Mouse (Mus musculus) stomach, embryonic 15.5 days (tissue): Measurements from ENCODE around the gene Usp5. TPM values are rescaled to one million over a fixed set of nuclear protein-coding genes. Genes with fewer than 3 reads are reported as not detected.
"Not testable (repeated sequence)": the region's sequence is repeated elsewhere in the genome, so short reads cannot be mapped to it uniquely, and the experiment has no call there.

Experiments used
- ATAC-seq: fragments of 200-750 bp; cut with Nextera tagmentation; 2 replicates; pipeline ENCODE4 v1.8.0; 2017; ENCODE audit warnings: low read depth, moderate number of reproducible peaks, moderate TSS enrichment; ENCODE audit not compliant: insufficient read depth, low FRiP score
- H3K27ac ChIP-seq: fragments of 300-500 bp; sonication (generic); 2 replicates; pipeline ENCODE4 v1.5.1; 2015; ENCODE audit warnings: mild to moderate bottlenecking, inconsistent platforms
- H3K27me3 ChIP-seq: fragments of 300-500 bp; sonication (generic); replicated peaks from 2 replicates; pipeline ENCODE4 v1.6.1; 2015; ENCODE audit warnings: inconsistent platforms
- H3K36me3 ChIP-seq: fragments of 300-500 bp; sonication (generic); 2 replicates; pipeline ENCODE4 v1.6.1; 2015; ENCODE audit warnings: inconsistent platforms
- H3K4me1 ChIP-seq: fragments of 300-500 bp; sonication (generic); 2 replicates; pipeline ENCODE4 v1.6.1; 2015; ENCODE audit warnings: inconsistent platforms
- H3K4me2 ChIP-seq: fragments of 300-500 bp; sonication (generic); 2 replicates; pipeline ENCODE4 v1.6.1; 2015; ENCODE audit warnings: mild to moderate bottlenecking, inconsistent platforms
- H3K4me3 ChIP-seq: fragments of 300-500 bp; sonication (generic); replicated peaks from 2 replicates; pipeline ENCODE4 v1.5.1; 2015; ENCODE audit warnings: inconsistent platforms
- H3K9ac ChIP-seq: fragments of 300-500 bp; sonication (generic); 2 replicates; pipeline ENCODE4 v1.6.1; 2015; ENCODE audit warnings: inconsistent platforms
- H3K9me3 ChIP-seq: fragments of 300-500 bp; sonication (generic); 2 replicates; pipeline ENCODE4 v1.6.1; 2016; ENCODE audit warnings: inconsistent platforms
- WGBS: fragments of 180-500 bp; shearing (Covaris S2); methylation state at CpG from one replicate; pipeline ENCODE4 v1.1.7; 2015; 5-methylcytosine and 5-hydroxymethylcytosine counted together
- polyA plus RNA-seq: library from polyadenylated mRNA; unstranded; fragments of >200 nt; fragmentation: Nextera tagmentation; extraction: Ambion mirVana; gene quantifications from 2 replicates; pipeline ENCODE4 v1.2.1, GENCODE M21; 2015

The Usp5 gene
- polyA plus RNA-seq, 1 experiment from 2014 or later: 116 TPM

DNA sequence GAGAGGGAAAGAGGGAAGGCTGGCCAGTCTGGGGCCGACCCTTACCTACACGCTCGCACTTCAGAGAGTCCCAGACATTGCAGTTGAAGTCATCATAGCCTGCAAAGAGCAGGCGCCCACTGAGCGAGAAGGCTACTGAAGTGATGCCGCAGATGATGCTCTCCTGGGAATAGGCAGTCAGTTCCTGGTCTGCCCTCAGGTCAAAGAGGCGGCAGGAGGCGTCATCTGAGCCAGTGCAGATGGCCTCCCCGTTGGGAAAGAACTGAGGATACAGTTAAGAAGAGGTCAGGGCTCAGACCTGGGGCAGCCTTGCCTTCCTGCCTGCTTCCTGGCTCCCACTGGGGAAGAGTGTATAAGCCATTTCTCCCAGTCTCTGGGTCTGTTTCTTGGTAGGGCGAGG, 6.2 kb upstream of the Usp5 start:
- no peak overlapping the region for H3K4me3 ChIP-seq
- no peak overlapping the region for H3K27ac ChIP-seq
- ATAC-seq: no peak
- H3K27me3 ChIP-seq: no peaks in the 10 kb centered on the region
- WGBS: 71% methylated on average over 10 of the region's 10 CpGs
- no peaks in the 10 kb centered on the region for H3K9me3 ChIP-seq
- 0 out of 2 replicates have a peak, but pooled peaks cover 15% of the 10 kb centered on the region for H3K36me3 ChIP-seq
- peaks cover 21% of the 10 kb centered on the region for H3K4me1 ChIP-seq
- no peak overlapping the region for H3K4me2 ChIP-seq
- H3K9ac ChIP-seq: no peak overlapping the region

DNA sequence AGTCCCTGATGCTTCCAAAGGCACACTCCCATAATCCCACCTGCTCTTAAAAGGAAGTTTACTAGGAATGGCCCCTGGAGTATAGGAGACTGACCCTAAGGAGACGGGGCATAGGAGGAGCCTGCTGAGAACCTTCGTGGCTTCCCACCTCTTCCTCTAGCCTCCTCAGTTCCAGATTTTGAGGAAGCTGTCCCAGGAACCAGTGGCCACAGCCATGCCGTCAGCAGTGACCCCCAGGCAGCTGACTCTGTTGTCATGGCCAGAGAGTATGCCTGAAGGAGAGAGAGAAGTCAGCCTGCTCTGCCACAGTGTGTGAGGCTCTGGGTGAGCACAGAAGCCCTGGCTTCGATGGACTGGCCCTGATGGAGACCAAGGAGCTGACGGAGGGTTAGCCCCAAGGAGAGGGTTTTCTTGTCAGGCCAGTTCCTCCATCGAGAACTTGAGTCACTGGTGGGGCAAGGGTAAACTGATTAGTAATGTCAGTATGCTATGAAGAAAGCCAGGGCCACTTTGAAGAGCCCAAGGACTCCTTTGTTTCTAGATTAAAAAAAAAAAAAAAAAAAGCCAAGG, 5.3 kb upstream of the Usp5 start:
- H3K9ac ChIP-seq: no peak overlapping the region
- no peak for ATAC-seq
- H3K9me3 ChIP-seq: no peaks in the 10 kb centered on the region
- H3K4me2 ChIP-seq: no peak overlapping the region
- no peak overlapping the region for H3K4me3 ChIP-seq
- H3K27me3 ChIP-seq: no peaks in the 10 kb centered on the region
- peak overlapping the region; percentile 51; the same call in 1 of the 2 replicates for H3K27ac ChIP-seq
- 0 out of 2 replicates have a peak, but pooled peaks cover 15% of the 10 kb centered on the region for H3K36me3 ChIP-seq
- 76% methylated on average over 6 of the region's 6 CpGs for WGBS
- H3K4me1 ChIP-seq: peaks cover 17% of the 10 kb centered on the region

DNA sequence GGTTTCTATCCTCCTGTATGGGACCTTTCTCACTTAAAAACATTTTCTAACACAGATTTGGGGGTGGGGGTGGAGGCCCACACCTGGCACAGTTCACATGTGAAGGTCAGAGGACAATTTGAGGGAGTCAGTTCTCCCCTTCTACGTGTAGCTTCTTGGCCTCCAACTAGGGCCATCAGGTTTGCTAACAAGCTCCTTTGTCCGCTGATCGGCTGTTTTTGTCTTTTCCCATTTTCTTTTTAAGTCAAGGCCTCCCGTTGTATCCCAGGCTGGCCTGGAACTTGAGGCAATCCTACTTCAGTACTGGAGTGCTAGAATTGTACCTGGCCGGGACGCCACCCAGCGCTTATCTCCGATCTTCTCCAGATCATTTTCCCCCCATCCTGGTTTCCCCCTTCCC, 2.4 kb upstream of the Usp5 start:
- H3K27me3 ChIP-seq: no peaks in the 10 kb centered on the region
- no peak overlapping the region for H3K9ac ChIP-seq
- peaks cover 15% of the 10 kb centered on the region; the same call in 1 of the 2 replicates for H3K4me1 ChIP-seq
- no peak overlapping the region for H3K27ac ChIP-seq
- no peaks in the 10 kb centered on the region for H3K9me3 ChIP-seq
- no peak overlapping the region for H3K4me2 ChIP-seq
- WGBS: 93% methylated on average over 8 of the region's 8 CpGs
- 0 out of 2 replicates have a peak, but pooled peaks cover 15% of the 10 kb centered on the region for H3K36me3 ChIP-seq
- H3K4me3 ChIP-seq: no peak overlapping the region
- no peak for ATAC-seq

DNA sequence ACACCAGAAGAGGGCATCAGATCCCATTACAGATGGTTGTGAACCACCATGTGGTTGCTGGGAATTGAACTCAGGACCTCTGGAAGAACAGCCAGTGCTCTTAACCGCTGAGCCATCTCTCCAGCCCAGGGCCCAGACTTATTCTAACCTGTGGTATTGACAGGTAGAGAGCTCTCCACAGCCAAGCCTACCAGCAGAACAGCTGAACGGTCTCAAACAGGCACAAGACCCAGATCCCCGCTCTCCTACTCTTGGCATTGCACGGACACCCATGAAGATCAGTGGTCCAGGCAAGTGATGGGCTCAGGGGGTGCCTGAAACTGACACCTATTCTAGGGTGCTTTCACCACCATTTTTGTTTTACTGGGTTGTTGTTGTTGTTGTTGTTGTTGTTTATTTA, 1.9 kb upstream of the Usp5 start:
- H3K4me2 ChIP-seq: peak overlapping the region; percentile 78
- 92% methylated on average over 4 of the region's 4 CpGs for WGBS
- H3K36me3 ChIP-seq: 0 out of 2 replicates have a peak, but pooled peaks cover 15% of the 10 kb centered on the region
- H3K4me3 ChIP-seq: peak overlapping the region; percentile 79
- H3K4me1 ChIP-seq: peaks cover 15% of the 10 kb centered on the region; the same call in 1 of the 2 replicates
- not testable (repeated sequence) for H3K27ac ChIP-seq, ATAC-seq, H3K9me3 ChIP-seq, H3K27me3 ChIP-seq, H3K9ac ChIP-seq

DNA sequence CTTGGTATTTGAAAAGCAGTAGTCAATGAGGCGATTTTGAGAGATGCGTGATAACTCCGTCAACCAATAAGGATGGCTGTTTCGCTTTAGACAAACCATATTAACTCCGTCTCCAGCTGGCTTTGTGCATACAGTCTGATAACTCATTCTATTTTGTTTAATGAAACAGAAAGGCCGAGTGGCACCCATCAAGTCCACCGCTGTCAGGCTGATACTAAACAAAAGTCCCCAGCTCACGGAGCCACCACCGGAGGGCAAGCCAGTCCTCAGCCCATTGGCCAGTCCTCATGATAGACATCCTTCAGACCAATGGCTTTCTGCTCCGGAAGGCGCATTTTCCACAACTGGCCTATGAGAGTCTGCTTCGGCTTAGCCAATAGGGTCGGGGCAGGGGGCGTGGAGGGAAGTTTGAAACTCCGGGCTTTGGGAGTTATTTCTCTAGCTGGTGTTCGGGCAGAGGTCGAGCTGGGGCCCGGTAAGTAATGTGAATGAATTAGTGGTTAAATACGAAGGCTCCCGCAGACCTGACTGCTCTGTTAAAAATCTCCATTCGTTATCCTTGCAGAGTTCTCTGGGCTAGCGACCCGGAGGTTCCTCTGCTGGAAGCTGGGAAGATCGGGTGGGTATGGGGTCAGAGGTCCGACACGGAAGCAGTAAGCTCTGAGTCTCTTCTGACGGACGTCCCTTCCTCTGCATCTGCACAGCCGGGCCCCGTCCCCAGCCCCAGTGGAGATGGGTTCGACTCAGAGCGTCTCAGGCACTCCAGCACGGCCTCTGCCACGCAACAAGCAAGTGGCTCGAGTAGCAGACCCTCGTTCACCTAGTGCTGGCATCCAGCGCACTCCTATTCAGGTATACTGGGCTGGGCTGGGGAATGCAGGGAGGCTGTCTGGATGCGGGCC, 766 bp upstream of the Usp5 start:
- under 1% methylated on average over 38 of the region's 38 CpGs for WGBS
- peak overlapping the region; percentile 78 for H3K4me2 ChIP-seq
- peak overlapping the region; percentile 52 for H3K9ac ChIP-seq
- no peaks in the 10 kb centered on the region for H3K9me3 ChIP-seq
- H3K4me1 ChIP-seq: peaks cover 15% of the 10 kb centered on the region; the same call in 1 of the 2 replicates
- peak overlapping the region; percentile 79 for H3K4me3 ChIP-seq
- H3K36me3 ChIP-seq: peaks cover 24% of the 10 kb centered on the region
- peak; percentile 85 for ATAC-seq
- H3K27ac ChIP-seq: peak overlapping the region; percentile 94
- H3K27me3 ChIP-seq: no peaks in the 10 kb centered on the region

DNA sequence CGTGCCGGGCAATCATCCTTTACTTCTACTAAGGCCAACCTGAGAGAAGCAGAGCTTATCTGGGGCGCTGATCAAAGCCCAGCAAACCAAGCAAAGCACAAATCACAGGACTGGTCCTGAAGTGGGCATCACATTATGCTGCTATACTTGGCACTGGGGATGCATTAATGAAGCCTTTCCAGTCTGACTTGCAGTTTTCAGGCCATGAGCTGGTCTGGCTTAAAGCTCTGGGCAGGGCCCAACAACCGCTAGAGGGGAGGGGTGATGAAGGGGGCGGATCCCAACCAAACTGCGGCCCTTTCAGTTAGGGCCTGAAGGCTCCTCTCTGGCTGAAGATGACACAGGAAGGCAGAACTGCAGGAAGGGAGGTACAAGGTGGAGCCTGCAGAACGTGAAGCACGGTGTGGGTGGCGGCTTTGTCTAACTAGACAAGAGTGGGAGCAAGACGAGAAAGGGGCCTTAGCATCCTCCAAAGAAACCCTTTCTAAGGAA, 1.1 kb downstream of the Usp5 start:
- Histone ChIP-seq H3K27ac (peak overlapping the region; percentile 56; the same call in 1 of the 2 replicates), H3K36me3 (peaks cover 25% of the 10 kb centered on the region), H3K9ac (peak overlapping the region; percentile 25), H3K9me3 (no peaks in the 10 kb centered on the region), H3K4me1 (peaks cover 15% of the 10 kb centered on the region; the same call in 1 of the 2 replicates), H3K4me2 (peak overlapping the region; percentile 71), H3K4me3 (peak overlapping the region; percentile 79), H3K27me3 (no peaks in the 10 kb centered on the region)
- ATAC-seq: no peak
- 19% methylated on average over 10 of the region's 10 CpGs for WGBS

DNA sequence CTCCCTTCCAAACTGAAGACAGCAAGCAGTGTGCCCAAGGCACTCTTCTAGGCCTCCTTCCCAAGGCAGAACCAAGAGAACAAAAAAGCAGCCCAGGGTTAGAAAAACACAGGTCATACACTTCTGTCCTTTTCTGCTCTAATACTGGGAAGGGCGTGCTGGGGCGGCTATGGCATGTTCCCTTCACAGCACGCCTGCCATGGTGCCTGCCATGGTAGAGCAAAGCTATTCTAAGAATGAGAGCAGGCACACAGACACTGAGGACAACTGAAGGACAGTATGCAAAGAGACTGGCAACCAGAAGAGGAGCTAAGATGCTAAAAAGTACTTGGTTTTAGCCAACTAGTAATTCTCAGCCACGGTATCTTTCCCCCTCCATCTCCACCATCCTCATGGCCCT, 7.2 kb downstream of the Usp5 start:
- Histone ChIP-seq H3K4me1 (no peaks in the 10 kb centered on the region), H3K36me3 (peaks cover 68% of the 10 kb centered on the region), H3K9me3 (no peaks in the 10 kb centered on the region), H3K4me2 (no peak overlapping the region), H3K27ac (no peak overlapping the region), H3K9ac (no peak overlapping the region), H3K4me3 (no peak overlapping the region), H3K27me3 (no peaks in the 10 kb centered on the region)
- 92% methylated on average over 4 of the region's 4 CpGs for WGBS
- no peak for ATAC-seq

DNA sequence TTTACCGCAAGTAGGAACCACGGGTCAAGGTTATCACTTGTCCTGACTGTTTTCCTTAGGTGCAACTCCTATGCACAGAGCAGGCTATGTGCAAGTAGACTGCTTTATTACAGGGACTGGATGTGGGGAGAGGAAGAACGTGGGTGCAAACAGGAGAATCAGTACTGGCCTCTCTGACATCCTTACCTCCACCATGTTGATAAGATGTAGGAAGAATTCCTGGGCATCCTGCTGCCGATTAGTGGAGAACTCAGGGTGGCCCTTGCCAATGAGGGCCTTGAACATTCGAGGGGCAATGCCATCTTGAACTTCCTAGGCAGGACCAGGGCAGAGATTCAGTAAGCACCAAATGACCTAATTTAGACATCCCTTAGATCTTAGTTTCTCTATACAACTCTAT, 8.4 kb downstream of the Usp5 start:
- Histone ChIP-seq H3K9ac (no peak overlapping the region), H3K36me3 (peaks cover 72% of the 10 kb centered on the region), H3K27me3 (no peaks in the 10 kb centered on the region), H3K4me3 (no peak overlapping the region), H3K4me1 (no peaks in the 10 kb centered on the region), H3K4me2 (no peak overlapping the region), H3K9me3 (no peaks in the 10 kb centered on the region), H3K27ac (no peak overlapping the region)
- WGBS: 90% methylated on average over 5 of the region's 5 CpGs
- ATAC-seq: no peak

DNA sequence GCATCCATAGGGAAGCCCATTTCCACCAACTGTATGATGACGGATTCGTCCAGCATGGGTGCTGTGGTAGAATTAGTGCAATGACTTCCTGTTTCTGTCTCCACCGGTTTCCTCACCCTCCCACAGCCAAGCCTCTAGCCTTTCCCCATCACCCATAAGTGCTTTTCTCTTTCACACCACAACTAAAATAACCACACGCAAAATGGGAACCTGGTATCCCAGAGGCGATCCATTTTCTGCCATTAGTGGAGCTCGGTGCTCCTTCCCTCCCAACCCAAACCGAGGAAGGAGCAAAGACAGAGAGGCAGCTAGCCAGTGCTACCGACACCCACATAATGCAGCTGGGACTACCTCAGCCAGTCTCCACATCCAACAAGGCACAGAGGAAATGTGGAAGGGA, 11.3 kb downstream of the Usp5 start:
- no peaks in the 10 kb centered on the region for H3K27me3 ChIP-seq
- no peak overlapping the region for H3K4me3 ChIP-seq
- H3K36me3 ChIP-seq: peaks cover 53% of the 10 kb centered on the region
- H3K27ac ChIP-seq: no peak overlapping the region
- H3K9me3 ChIP-seq: no peaks in the 10 kb centered on the region
- no peak overlapping the region for H3K9ac ChIP-seq
- WGBS: 85% methylated on average over 8 of the region's 8 CpGs
- no peak overlapping the region for H3K4me2 ChIP-seq
- no peak for ATAC-seq
- peaks cover 9% of the 10 kb centered on the region for H3K4me1 ChIP-seq

DNA sequence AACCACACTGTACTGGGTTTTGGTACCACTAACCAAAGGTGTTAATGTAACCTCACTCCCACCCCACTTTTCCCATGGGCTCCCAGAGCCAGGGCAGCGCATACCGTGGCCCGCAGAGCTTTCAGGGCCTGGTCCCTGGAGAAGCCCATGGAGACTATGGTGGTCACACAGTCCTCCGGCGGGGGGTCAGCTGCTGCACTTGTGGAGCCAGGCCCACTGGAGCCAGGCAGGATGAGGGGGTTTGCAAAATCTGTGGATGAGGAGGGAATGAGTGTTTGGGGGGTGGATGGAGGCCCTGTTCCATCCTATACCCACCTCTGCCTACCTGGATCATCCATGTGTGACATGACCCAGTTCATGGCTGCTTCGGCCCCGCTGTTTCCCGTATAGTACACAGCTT, 11.7 kb downstream of the Usp5 start:
- Histone ChIP-seq H3K36me3 (peaks cover 53% of the 10 kb centered on the region), H3K9me3 (no peaks in the 10 kb centered on the region), H3K27me3 (no peaks in the 10 kb centered on the region), H3K4me3 (no peak overlapping the region), H3K9ac (no peak overlapping the region), H3K4me2 (no peak overlapping the region), H3K4me1 (peaks cover 12% of the 10 kb centered on the region), H3K27ac (no peak overlapping the region)
- no peak for ATAC-seq
- WGBS: 97% methylated on average over 8 of the region's 8 CpGs

DNA sequence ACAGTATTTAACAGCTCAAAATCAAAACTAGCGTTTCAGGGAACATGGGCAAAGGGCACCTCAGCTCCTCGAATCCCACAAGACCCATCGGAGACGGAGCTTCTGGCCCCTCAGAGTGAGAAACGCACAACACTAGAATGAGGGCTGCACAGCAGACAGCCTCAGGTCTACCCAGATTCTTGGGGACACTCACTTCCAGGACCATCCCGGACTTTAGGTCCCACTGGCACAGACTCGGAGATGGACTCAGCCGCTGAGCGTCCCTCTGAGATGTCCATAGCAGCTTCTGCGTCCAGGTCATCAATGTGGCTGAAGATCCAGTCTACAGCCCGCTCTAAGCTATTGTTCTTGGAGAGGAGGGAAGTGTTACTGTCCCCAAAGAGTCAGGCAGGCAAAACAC, 12.2 kb downstream of the Usp5 start:
- 94% methylated on average over 11 of the region's 11 CpGs for WGBS
- Histone ChIP-seq H3K27ac (no peak overlapping the region), H3K4me2 (no peak overlapping the region), H3K27me3 (no peaks in the 10 kb centered on the region), H3K36me3 (peaks cover 53% of the 10 kb centered on the region), H3K4me3 (no peak overlapping the region), H3K9me3 (no peaks in the 10 kb centered on the region), H3K9ac (no peak overlapping the region), H3K4me1 (peaks cover 16% of the 10 kb centered on the region)
- no peak for ATAC-seq

DNA sequence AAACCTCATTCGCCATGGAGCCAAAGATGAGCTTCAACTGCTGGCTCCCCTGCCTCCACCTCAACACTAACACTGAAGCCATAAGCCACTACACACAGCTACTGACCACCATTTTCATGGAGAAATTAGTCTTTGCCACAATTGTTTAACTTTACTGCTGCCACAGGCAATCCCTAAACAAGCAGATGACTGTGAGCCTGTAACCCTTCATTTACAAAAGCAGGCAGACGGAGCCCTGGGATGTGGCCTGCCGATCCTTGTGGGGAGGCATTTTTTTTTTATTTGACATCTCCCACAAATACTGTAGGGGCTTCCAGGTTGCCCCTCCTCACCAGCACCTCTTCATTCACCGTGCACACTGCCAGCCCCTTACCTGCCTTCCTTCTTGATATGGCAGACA, 12.7 kb downstream of the Usp5 start:
- Histone ChIP-seq H3K4me1 (peaks cover 21% of the 10 kb centered on the region), H3K9ac (no peak overlapping the region), H3K36me3 (peaks cover 53% of the 10 kb centered on the region), H3K9me3 (no peaks in the 10 kb centered on the region), H3K27ac (no peak overlapping the region), H3K27me3 (no peaks in the 10 kb centered on the region), H3K4me3 (no peak overlapping the region), H3K4me2 (no peak overlapping the region)
- ATAC-seq: no peak
- 73% methylated on average over 4 of the region's 4 CpGs for WGBS
